Mouse (Mus musculus): ENCODE measurements around the gene Bean1. TPM values are rescaled to one million over a fixed set of nuclear protein-coding genes. Genes with fewer than 3 reads are reported as not detected.

Gene Bean1
- total RNA-seq, 2 experiments from 2014 or later: 0.27 to 0.31 TPM

- DNase-seq: no peak
These were observed 893 bp downstream of the Bean1 start for GRCm38 (mm10) chr8:104171050-104171620.

- DNase-seq: no peak
These were observed 2.2 kb downstream of the Bean1 start for GRCm38 (mm10) chr8:104172420-104172819.

GRCm38 (mm10) chr8:104175848-104176527 is 5.7 kb downstream of the Bean1 start:
- no peak for DNase-seq

- DNase-seq: no peak
These were observed 6.8 kb downstream of the Bean1 start for GRCm38 (mm10) chr8:104177054-104177453.

GRCm38 (mm10) chr8:104184905-104185304 is 14.7 kb downstream of the Bean1 start:
- DNase-seq: no peak

GRCm38 (mm10) chr8:104186827-104187226 is 16.6 kb downstream of the Bean1 start:
- DNase-seq: no peak

- DNase-seq: no peak
These were observed 17.4 kb downstream of the Bean1 start for GRCm38 (mm10) chr8:104187622-104188021.

- DNase-seq: no peak
These were observed 18.2 kb downstream of the Bean1 start for GRCm38 (mm10) chr8:104188459-104188858.

- no peak for DNase-seq
These were observed 20.7 kb downstream of the Bean1 start for GRCm38 (mm10) chr8:104190777-104191468.

GRCm38 (mm10) chr8:104191496-104191895 is 21.3 kb downstream of the Bean1 start:
- DNase-seq: no peak

GRCm38 (mm10) chr8:104199802-104200201 is 29.6 kb downstream of the Bean1 start:
- no peak for DNase-seq

GRCm38 (mm10) chr8:104201622-104202021 is 31.4 kb downstream of the Bean1 start:
- DNase-seq: no peak

- no peak for DNase-seq
These were observed 32.1 kb downstream of the Bean1 start for GRCm38 (mm10) chr8:104202320-104202719.

GRCm38 (mm10) chr8:104205292-104205691 is 35.0 kb downstream of the Bean1 start:
- no peak for DNase-seq

- no peak for DNase-seq
These were observed 47.4 kb downstream of the Bean1 start for GRCm38 (mm10) chr8:104217601-104218000.

GRCm38 (mm10) chr8:104219079-104219478 is 48.8 kb downstream of the Bean1 start:
- DNase-seq: peak; percentile 15

- DNase-seq: peak; percentile 33
These were observed 49.6 kb downstream of the Bean1 start for GRCm38 (mm10) chr8:104219806-104220205.

GRCm38 (mm10) chr8:104227048-104227447 is 56.8 kb downstream of the Bean1 start:
- DNase-seq: no peak

- no peak for DNase-seq
These were observed 60.1 kb downstream of the Bean1 start for GRCm38 (mm10) chr8:104230377-104230776.

- DNase-seq: no peak
These were observed 61.8 kb downstream of the Bean1 start for GRCm38 (mm10) chr8:104232039-104232438.

- DNase-seq: no peak
These were observed 62.7 kb downstream of the Bean1 start for GRCm38 (mm10) chr8:104232919-104233318.

GRCm38 (mm10) chr8:104234573-104234972 is 64.3 kb downstream of the Bean1 start:
- no peak for DNase-seq

GRCm38 (mm10) chr8:104239418-104239861 is 69.2 kb downstream of the Bean1 start:
- DNase-seq: no peak

Data from gastrocnemius, postnatal 25 days (tissue).